Mouse (Mus musculus): ENCODE data around the gene Ccdc69. TPM values are rescaled to one million over a fixed set of nuclear protein-coding genes. Genes with fewer than 3 reads are reported as not detected.

The Ccdc69 gene
- polyA plus RNA-seq, 1 experiment from 2014 or later, result not detected

DNA sequence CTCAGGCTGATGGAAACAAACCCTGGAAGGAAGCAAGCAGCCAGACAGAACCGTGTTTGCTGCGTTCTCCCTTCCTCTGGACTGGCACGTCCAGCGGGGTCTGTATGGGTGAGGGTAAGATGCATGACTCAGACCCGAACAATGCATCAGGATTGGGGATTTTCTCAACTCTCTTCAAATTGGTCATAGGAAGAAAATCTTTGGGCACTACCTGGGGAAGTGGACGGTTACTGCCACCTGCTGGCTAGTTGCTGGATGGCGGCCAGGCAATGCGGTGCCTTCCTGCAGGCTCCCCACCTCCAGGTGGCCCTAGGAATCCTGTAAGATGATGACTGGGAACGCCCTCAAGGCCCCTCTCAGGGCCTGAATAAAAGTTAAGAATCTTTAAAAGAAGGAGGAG is 38.3 kb downstream of the Ccdc69 start:
- no peaks in the 10 kb centered on the region for H3K4me1 ChIP-seq (ENCODE audit: control insufficient read depth, insufficient read depth, low read length)
- no peak overlapping the region for H3K4me2 ChIP-seq (ENCODE audit: low read depth, low read length)
- no peaks in the 10 kb centered on the region; the same call in 1 of the 2 replicates for H3K27me3 ChIP-seq (ENCODE audit: control insufficient read depth, insufficient read depth, low read length)
- H3K9me3 ChIP-seq (ENCODE audit: control insufficient read depth, low read length), result no peaks in the 10 kb centered on the region
- 5% methylated on average over 9 of the region's 9 CpGs for WGBS
- H3K27ac ChIP-seq (ENCODE audit: low read depth, low read length), result no peak overlapping the region
- H3K4me3 ChIP-seq (ENCODE audit: low read depth, low read length), result no peak overlapping the region
- H3K9ac ChIP-seq (replicated peaks; ENCODE audit: low read depth, low read length), result no peak overlapping the region
- H3K36me3 ChIP-seq (ENCODE audit: control insufficient read depth, insufficient read depth, low read length), result no peaks in the 10 kb centered on the region
- peak; percentile 46; the same call in 1 of the 2 replicates for ATAC-seq (ENCODE audit: low read depth)

DNA sequence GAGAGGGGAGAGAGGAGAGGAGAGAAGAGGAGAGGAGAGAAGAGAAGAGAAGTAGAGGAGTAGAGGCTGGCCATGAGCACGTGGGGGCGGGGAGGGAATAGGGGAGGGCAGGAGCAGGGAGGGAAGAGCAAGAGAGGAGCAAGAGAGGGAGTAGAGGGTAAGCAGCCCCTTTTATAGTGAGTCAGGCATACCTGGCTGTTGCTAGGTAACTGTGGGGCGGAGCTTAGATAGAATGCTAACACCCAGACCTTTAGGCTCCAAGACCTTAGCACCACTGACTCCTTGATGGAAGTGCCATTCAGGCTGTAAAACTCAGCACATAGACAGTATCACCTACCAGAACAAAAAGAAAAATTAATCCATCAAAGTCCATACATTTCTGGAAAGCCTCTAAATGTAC is 41.3 kb downstream of the Ccdc69 start:
- Histone ChIP-seq H3K36me3 (ENCODE audit: control insufficient read depth, insufficient read depth, low read length) (no peaks in the 10 kb centered on the region), H3K27ac (ENCODE audit: low read depth, low read length) (no peak overlapping the region), H3K4me1 (ENCODE audit: control insufficient read depth, insufficient read depth, low read length) (0 out of 2 replicates have a peak, but pooled peaks cover 6% of the 10 kb centered on the region), H3K4me2 (ENCODE audit: low read depth, low read length) (no peak overlapping the region), H3K27me3 (ENCODE audit: control insufficient read depth, insufficient read depth, low read length) (no peaks in the 10 kb centered on the region; the same call in none of the 2 replicates), H3K9me3 (ENCODE audit: control insufficient read depth, low read length) (no peaks in the 10 kb centered on the region), H3K9ac (replicated peaks; ENCODE audit: low read depth, low read length) (no peak overlapping the region), H3K4me3 (ENCODE audit: low read depth, low read length) (no peak overlapping the region)
- 40% methylated on average over 3 of the region's 3 CpGs for WGBS
- no peak for ATAC-seq (ENCODE audit: low read depth)

DNA sequence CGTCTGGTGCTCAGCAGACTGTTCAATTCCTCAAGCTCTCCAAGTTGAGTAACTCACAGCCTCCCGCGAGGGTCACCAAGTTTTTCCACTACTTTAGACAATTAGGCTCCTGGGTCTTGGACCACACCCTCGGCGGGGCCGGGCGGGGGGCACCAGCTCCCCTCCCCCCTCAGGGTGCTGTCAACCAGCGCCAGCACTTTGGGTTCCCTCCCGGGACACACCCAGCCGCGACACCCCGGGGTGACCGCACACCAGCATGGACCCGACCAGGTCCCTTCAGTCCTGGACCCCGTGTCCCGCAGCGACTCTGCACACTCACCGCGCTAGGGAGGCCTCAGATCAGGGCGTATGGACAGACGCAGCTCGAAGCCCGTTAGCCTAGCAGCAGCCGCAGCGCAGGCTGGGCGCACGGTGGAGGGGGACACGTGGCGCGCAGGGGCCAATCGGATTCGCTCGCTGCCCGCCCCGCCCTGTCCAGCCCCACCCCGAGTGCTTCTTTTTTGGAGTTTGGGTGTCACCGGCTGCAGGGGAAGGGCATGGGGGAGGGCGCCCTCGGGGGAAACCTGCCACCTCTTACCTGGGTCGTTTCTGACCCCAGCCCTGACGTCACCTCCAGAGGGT is 44.8 kb downstream of the Ccdc69 start, which contains the start of gene Anxa6:
Anxa6 (minus strand) TSS at position 406 of the 621 bp plus-strand sequence.
- under 1% methylated on average over 41 of the region's 41 CpGs for WGBS
- peak within 1 kb of the TSS; percentile 54 for H3K4me3 ChIP-seq (ENCODE audit: low read depth, low read length)
- no peak within 1 kb of the TSS; the same call in 1 of the 2 replicates for H3K27ac ChIP-seq (ENCODE audit: low read depth, low read length)
- H3K4me1 ChIP-seq (ENCODE audit: control insufficient read depth, insufficient read depth, low read length), result 0 out of 2 replicates have a peak, but pooled peaks cover 6% of the 10 kb centered on the region
- peak within 1 kb of the TSS; percentile 96 for H3K4me2 ChIP-seq (ENCODE audit: low read depth, low read length)
- ATAC-seq (ENCODE audit: low read depth), result peak; percentile 94
- H3K27me3 ChIP-seq (ENCODE audit: control insufficient read depth, insufficient read depth, low read length), result no peaks in the 10 kb centered on the region; the same call in none of the 2 replicates
- no peaks in the 10 kb centered on the region for H3K9me3 ChIP-seq (ENCODE audit: control insufficient read depth, low read length)
- no peaks in the 10 kb centered on the region for H3K36me3 ChIP-seq (ENCODE audit: control insufficient read depth, insufficient read depth, low read length)
- peak within 1 kb of the TSS; percentile 60 for H3K9ac ChIP-seq (replicated peaks; ENCODE audit: low read depth, low read length)

DNA sequence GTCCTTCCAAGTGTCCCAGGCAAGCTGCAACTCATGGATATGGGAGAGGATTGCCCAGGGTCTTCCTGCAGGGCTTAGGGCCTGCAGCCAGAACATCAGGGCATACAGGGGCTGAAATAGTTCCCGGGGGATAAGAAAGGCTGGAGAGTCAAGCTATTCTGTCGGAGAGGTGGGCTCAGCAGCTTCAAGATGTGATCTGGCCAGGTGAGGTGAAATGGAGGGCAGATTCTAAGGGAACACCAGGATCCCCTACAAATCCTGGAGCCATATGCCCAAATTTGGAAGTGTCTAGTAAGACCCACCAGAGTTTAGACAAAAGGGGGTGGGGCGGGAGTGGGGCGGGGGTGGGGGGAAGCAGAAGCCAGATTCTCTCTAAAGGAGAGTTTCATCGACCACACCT is 45.6 kb downstream of the Ccdc69 start:
- WGBS, result 35% methylated on average over 5 of the region's 5 CpGs
- Histone ChIP-seq H3K4me3 (ENCODE audit: low read depth, low read length) (peak overlapping the region; percentile 54), H3K4me1 (ENCODE audit: control insufficient read depth, insufficient read depth, low read length) (peaks cover 6% of the 10 kb centered on the region; the same call in 1 of the 2 replicates), H3K9ac (replicated peaks; ENCODE audit: low read depth, low read length) (0 out of 2 replicates have a peak overlapping the region, but pooled peaks have one; percentile 60), H3K27ac (ENCODE audit: low read depth, low read length) (no peak overlapping the region; the same call in 1 of the 2 replicates), H3K4me2 (ENCODE audit: low read depth, low read length) (peak overlapping the region; percentile 96), H3K9me3 (ENCODE audit: control insufficient read depth, low read length) (no peaks in the 10 kb centered on the region), H3K27me3 (ENCODE audit: control insufficient read depth, insufficient read depth, low read length) (no peaks in the 10 kb centered on the region; the same call in none of the 2 replicates), H3K36me3 (ENCODE audit: control insufficient read depth, insufficient read depth, low read length) (no peaks in the 10 kb centered on the region)
- no peak for ATAC-seq (ENCODE audit: low read depth)

DNA sequence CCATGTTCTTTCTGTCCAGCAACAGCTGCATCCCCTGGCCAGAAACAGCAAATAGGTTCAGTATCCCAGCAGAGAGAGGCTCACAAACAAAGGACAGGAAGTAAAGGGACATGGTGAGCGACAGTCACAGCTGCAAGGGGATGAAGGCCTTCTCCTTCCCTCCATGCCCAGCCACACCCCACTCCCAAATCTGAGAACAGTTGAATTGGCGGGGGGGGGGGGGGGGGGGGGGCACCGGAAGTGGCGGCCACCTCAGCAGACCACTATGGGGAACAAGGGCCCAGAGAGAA is 46.0 kb downstream of the Ccdc69 start:
- no peaks in the 10 kb centered on the region for H3K9me3 ChIP-seq (ENCODE audit: control insufficient read depth, low read length)
- no peak for ATAC-seq (ENCODE audit: low read depth)
- peaks cover 9% of the 10 kb centered on the region; the same call in 1 of the 2 replicates for H3K4me1 ChIP-seq (ENCODE audit: control insufficient read depth, insufficient read depth, low read length)
- H3K27ac ChIP-seq (ENCODE audit: low read depth, low read length), result no peak overlapping the region
- H3K27me3 ChIP-seq (ENCODE audit: control insufficient read depth, insufficient read depth, low read length), result no peaks in the 10 kb centered on the region; the same call in none of the 2 replicates
- H3K4me3 ChIP-seq (ENCODE audit: low read depth, low read length), result peak overlapping the region; percentile 54; the same call in 1 of the 2 replicates
- H3K4me2 ChIP-seq (ENCODE audit: low read depth, low read length), result peak overlapping the region; percentile 96
- no peaks in the 10 kb centered on the region for H3K36me3 ChIP-seq (ENCODE audit: control insufficient read depth, insufficient read depth, low read length)
- 0 out of 2 replicates have a peak overlapping the region, but pooled peaks have one; percentile 28 for H3K9ac ChIP-seq (replicated peaks; ENCODE audit: low read depth, low read length)
- 3% methylated on average over 2 of the region's 4 CpGs for WGBS

DNA sequence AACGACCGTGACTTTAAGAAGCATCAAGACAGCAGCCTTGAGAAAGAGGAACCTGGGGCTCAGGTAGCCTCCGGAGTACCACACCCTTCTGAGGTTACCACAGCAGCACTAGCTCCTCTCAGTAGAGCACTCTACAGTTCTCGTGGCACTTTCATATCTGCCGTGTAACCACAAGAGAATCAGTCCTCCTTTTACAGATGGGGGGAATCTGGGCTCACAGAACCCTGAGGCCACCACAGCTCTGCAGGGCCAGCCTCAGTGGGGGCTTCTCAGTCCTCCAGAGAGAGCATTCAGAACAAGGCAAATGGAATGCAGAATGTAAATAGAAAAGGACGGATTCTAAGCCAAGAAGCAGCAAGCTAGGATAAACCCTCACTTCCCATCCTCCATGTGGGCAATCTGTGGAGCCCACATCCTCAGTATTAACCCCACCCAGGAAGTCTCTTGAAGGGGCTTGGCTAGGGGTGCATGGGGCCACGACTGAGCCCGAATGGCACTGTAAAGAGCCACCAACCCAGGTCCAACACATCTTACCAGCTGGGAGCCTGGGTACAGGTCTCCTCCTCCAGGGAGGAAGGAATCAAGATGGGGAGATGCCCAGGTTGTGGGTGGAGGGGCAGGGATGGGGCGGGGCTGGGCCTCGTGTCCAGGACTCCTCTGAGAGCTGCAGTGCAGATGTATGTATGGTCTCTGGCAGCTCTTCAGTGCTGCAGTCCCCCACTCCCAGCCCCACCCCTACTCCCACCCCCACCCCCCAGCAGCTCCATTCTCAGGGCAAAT is 46.5 kb downstream of the Ccdc69 start:
- Histone ChIP-seq H3K4me2 (ENCODE audit: low read depth, low read length) (peak overlapping the region; percentile 96), H3K4me1 (ENCODE audit: control insufficient read depth, insufficient read depth, low read length) (peaks cover 9% of the 10 kb centered on the region; the same call in 1 of the 2 replicates), H3K27me3 (ENCODE audit: control insufficient read depth, insufficient read depth, low read length) (no peaks in the 10 kb centered on the region; the same call in none of the 2 replicates), H3K9ac (replicated peaks; ENCODE audit: low read depth, low read length) (no peak overlapping the region), H3K4me3 (ENCODE audit: low read depth, low read length) (0 out of 2 replicates have a peak overlapping the region, but pooled peaks have one; percentile 54), H3K36me3 (ENCODE audit: control insufficient read depth, insufficient read depth, low read length) (no peaks in the 10 kb centered on the region), H3K9me3 (ENCODE audit: control insufficient read depth, low read length) (no peaks in the 10 kb centered on the region), H3K27ac (ENCODE audit: low read depth, low read length) (peak overlapping the region; percentile 16; the same call in 1 of the 2 replicates)
- no peak for ATAC-seq (ENCODE audit: low read depth)
- 47% methylated on average over 10 of the region's 10 CpGs for WGBS

DNA sequence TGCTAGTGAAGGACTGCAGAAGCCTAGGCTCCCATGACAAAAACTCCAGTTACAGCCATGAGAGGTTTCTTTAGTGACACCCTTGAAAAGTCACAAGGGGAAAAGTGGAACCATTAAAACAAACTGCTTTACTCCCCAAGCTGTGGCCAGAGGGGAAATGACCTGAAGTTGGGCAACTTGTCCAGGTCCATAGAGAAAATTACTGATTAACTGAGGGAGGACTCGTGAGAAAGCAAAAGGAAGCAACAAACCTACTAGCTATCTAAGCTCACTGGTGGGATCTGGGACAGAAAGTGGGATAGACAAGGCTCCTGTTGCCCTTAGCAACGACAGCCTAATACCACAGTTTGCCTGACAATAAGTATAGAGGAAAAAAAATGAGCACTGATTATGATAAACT is 49.4 kb downstream of the Ccdc69 start:
- H3K4me1 ChIP-seq (ENCODE audit: control insufficient read depth, insufficient read depth, low read length), result peaks cover 10% of the 10 kb centered on the region; the same call in 1 of the 2 replicates
- H3K27ac ChIP-seq (ENCODE audit: low read depth, low read length), result no peak overlapping the region
- H3K4me2 ChIP-seq (ENCODE audit: low read depth, low read length), result no peak overlapping the region
- no peaks in the 10 kb centered on the region for H3K9me3 ChIP-seq (ENCODE audit: control insufficient read depth, low read length)
- no peaks in the 10 kb centered on the region; the same call in 1 of the 2 replicates for H3K27me3 ChIP-seq (ENCODE audit: control insufficient read depth, insufficient read depth, low read length)
- no peak overlapping the region for H3K9ac ChIP-seq (replicated peaks; ENCODE audit: low read depth, low read length)
- whole genome bisulfite sequencing, result 70% methylated on average over 2 of the region's 2 CpGs
- H3K4me3 ChIP-seq (ENCODE audit: low read depth, low read length), result no peak overlapping the region
- H3K36me3 ChIP-seq (ENCODE audit: control insufficient read depth, insufficient read depth, low read length), result no peaks in the 10 kb centered on the region
- ATAC-seq (ENCODE audit: low read depth), result no peak

DNA sequence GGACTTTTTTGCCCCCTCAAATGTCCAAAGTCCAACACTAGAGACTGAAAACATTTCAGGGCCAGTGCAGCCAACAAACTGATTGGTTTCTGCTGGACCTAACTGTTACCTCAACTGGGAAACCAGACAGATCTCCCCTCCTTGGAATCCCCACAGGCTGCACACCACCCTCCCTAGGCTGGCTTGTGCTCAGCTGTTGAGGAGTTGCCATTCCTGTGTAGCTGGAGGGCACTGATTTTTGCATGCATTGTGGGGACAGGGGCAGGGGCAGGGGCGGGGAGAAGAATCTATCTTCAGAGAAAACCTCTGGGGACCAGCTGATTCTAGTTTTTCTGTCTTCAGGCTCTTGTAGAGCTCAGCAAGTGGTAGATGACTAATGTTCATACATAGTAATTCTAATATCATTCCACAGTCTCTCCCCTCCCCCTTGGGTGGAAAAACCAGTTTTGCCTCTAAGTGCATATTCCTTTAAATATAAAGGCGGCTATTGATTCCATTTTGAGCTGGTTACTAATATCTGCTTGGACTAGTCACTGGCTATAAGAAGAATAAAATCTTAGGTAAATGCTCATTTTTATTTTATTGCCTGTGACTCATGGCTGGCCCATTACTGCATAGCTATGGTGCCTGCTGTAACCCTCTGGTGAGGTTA is 50.6 kb downstream of the Ccdc69 start:
- Histone ChIP-seq H3K4me2 (ENCODE audit: low read depth, low read length) (no peak overlapping the region), H3K9ac (replicated peaks; ENCODE audit: low read depth, low read length) (no peak overlapping the region), H3K27me3 (ENCODE audit: control insufficient read depth, insufficient read depth, low read length) (no peaks in the 10 kb centered on the region), H3K4me3 (ENCODE audit: low read depth, low read length) (no peak overlapping the region), H3K4me1 (ENCODE audit: control insufficient read depth, insufficient read depth, low read length) (peaks cover 16% of the 10 kb centered on the region), H3K27ac (ENCODE audit: low read depth, low read length) (no peak overlapping the region), H3K36me3 (ENCODE audit: control insufficient read depth, insufficient read depth, low read length) (no peaks in the 10 kb centered on the region), H3K9me3 (ENCODE audit: control insufficient read depth, low read length) (no peaks in the 10 kb centered on the region)
- no peak for ATAC-seq (ENCODE audit: low read depth)
- 59% methylated on average over 2 of the region's 2 CpGs for WGBS

All from neural tube, embryonic 14.5 days (tissue).